Mouse (Mus musculus) kidney, adult 2 months (tissue): ENCODE data around the gene Btn1a1.

ENCODE experiments used
- CTCF ChIP-seq: fragments of 200-500 bp; conservative IDR thresholded peaks from 2 replicates; pipeline ENCODE4 v1.5.1; 2011; ENCODE audit warnings: low read depth, mild to moderate bottlenecking, control low read depth, low read length, moderate library complexity, mixed read lengths; ENCODE audit not compliant: insufficient read depth, insufficient read length
- POLR2A ChIP-seq: fragments of 200-500 bp; IDR thresholded peaks from one replicate; pipeline ENCODE4 v1.6.1; 2011; ENCODE audit warnings: low read depth, low read length, control low read depth

- TF ChIP-seq POLR2A, result no peak
- TF ChIP-seq CTCF, result no peak
Measured at GRCm38 (mm10) chr13:23498653-23499052, 33.0 kb upstream of the Btn1a1 start.
